Mouse (Mus musculus): ENCODE measurements around the gene Sgsm3.

GRCm38 (mm10) chr15:80954861-80955260, 22.7 kb upstream of the Sgsm3 start:
- TF ChIP-seq CTCF (IDR thresholded peaks at IDR 0.05; ENCODE audit: low read depth) (no peak), EP300 (IDR thresholded peaks at IDR 0.05; ENCODE audit: low read depth) (no peak)

All from liver, embryonic 14.5 days (tissue).